Mouse (Mus musculus) urinary bladder, postnatal 25 days (tissue): ENCODE results near the gene Txn1.

ENCODE experiments used
- DNase-seq: peaks from one replicate; pipeline ENCODE4 v3.0.0; 2022; ENCODE audit warnings: low spot score

Txn1 gene

DNA sequence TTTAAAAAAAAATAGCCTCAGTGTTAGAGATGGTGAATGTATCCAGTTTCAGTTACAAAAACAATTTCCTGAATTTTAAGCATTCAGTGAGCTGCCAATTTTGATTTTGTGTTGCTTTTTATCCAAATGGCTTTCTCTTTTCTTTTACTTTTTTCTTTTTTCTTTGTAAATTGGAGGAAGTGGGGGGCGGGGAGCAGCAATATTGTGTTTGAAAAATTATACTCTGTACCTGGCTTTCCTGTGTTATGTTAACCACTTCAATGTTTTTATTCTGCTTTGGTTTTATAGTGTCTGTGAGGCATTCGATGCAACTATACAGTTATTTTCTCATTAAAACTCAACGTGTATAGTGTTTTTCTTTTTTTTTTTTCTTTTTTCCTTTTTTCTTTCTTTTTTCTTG is 59.6 kb downstream of the Txn1 start:
- DNase-seq: no peak

GRCm38 (mm10) chr4:57895902-57896301 is 60.3 kb downstream of the Txn1 start:
- no peak for DNase-seq

DNA sequence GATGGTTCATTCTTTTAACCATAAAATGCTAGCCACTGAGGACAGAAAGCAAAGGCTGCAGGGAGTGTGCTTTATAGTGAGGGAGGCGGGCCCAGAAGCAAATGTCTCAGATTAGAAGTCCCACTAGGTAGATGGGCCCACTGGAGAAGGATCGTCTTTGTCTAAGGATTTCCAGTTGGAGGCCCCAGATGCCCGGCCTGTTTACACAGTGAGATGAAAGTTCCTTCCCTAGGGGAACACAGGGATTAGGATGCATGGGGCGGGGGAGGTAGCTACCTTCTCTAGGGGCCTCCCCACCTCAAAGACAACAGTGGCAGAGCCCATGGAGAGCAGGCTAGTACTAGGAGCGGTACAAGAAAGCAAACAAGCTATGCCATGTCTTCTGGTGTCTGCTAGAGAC is 61.1 kb downstream of the Txn1 start:
- no peak for DNase-seq
